Mouse (Mus musculus): ENCODE data around the gene Catsper3.

DNA sequence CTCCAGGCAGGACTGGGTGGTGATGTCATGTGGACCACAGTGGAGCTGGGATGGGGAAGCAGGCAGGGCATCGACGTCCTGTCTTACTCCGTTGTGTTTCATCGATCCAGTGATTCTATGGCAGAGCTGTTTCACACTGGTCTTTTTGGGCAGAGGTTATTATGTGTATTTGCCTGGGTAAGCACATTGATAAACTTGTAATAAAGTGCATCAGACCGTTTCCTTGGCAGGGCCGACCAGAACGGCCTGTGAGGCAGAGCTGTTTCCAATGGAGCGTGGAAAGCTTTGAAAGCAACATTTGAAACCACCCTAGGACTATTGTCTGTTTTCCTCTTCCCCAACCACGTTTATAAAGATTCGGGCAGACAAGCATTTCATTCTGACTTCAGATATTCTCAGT lies 23.8 kb upstream of the Catsper3 start:
- TF ChIP-seq GATA1 (IDR thresholded peaks at IDR 0.05; ENCODE audit: low read length) (no peak), TAL1 (IDR thresholded peaks at IDR 0.05; ENCODE audit: low read length) (no peak)
